Mouse (Mus musculus) liver, postnatal 0 days (tissue): Measurements from ENCODE around the gene Zgpat.

Experiments used
- CTCF ChIP-seq: sonication (generic); IDR thresholded peaks from 2 replicates; pipeline ENCODE4 v1.5.1; 2016; ENCODE audit warnings: antibody characterized with exemption, low read depth
- EP300 ChIP-seq: IDR thresholded peaks from 2 replicates; pipeline ENCODE4 v1.6.1; 2016; ENCODE audit warnings: antibody characterized with exemption, low read depth, mild to moderate bottlenecking

DNA sequence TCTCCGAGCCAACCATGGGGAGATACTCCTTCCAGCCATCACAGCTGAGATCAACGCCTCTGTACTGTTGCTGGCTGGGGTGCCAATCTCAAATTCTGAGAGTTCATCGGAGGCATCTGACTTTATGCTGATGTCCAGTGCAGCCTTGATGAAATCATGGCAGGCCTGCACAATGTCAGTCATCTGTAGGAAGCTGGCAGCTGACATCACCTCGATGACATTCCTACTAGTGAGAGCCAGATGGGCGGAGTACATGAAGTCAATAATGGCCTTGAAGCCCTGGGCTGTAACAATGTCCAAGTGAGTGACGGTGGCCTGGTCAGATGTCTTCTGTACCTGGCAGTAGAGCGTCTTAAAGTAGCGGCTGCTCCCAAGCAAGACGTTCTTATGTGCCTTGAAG is 59.1 kb downstream of the Zgpat start:
- TF ChIP-seq CTCF = no peak
- no peak for TF ChIP-seq EP300
